In the genomic region with DNA sequence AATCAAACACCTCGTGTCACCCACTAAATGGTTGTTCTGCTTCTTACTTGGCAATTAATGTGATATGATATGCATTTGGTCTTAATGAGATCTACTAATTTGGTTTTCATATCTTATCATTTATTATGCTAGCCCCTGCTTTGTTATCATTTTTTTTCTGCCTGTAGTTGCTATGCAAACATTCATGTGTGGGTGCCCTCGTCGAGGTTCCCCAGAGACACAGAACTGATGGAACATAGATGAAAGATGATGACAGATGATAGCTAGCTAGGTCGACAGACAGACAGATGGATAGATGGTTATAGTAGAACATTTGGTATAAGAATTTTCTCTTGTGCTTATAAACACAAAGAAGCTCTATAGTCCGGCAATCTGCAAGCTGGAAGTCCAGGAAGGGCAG, we compare ENCODE assay signal across 22 mouse cellular contexts.
DNase-seq lines count a peak whose midpoint lies in the region; ATAC-seq and TF ChIP-seq lines count a peak whose summit lies in the region.
"Had no signal": no experiment of that assay in that cellular context is flagged by ENCODE, and none has a peak within 500 bp of the region (broad histone marks: within the 10 kb centered on the region; RNA-seq: fewer than 3 reads in every experiment).

No protein-coding gene starts in this region.

- 65% methylated on average over 5 of the region's 5 CpGs for WGBS in heart, adult 2 months
- WGBS in limb, embryonic 11.5 days, result 86% methylated on average over 5 of the region's 5 CpGs
- WGBS in limb, embryonic 10.5 days, result 87% methylated on average over 5 of the region's 5 CpGs

- ATAC-seq in limb, embryonic 11.5 days (ENCODE audit: insufficient number of reproducible peaks, low FRiP score, low TSS enrichment, low read depth), result no peak
- ATAC-seq: activated CD4-positive, CD25-positive, alpha-beta regulatory T cell, adult 4 months; CD4-positive, CD25-positive, alpha-beta regulatory T cell, adult 4 months; Patski had no signal

- H3K9me3 ChIP-seq in limb, embryonic 11.5 days (ENCODE audit: control insufficient read depth, low read length), result no peaks in the 10 kb centered on the region
- H3K9me3 ChIP-seq in limb, embryonic 10.5 days (replicated peaks), result no peaks in the 10 kb centered on the region

- no peak for TF ChIP-seq POLR2A in heart, adult 2 months (IDR thresholded peaks at IDR 0.05; ENCODE audit: insufficient read depth, low read depth, low read length)

- intact Hi-C loops in heart, adult 2 months (cut with DNase I), result no loop called here

- TF ChIP-seq CTCF in heart, adult 2 months (IDR thresholded peaks at IDR 0.05), result no peak
- no peak for TF ChIP-seq CTCF in layer of hippocampus, adult 2 months (conservative IDR thresholded peaks at IDR 0.05)

- no peak for TF ChIP-seq EP300 in heart, adult 2 months (IDR thresholded peaks at IDR 0.05; ENCODE audit: insufficient read depth, low read depth, low read length)

- no peak overlapping the region for H3K4me3 ChIP-seq in heart, adult 2 months
- H3K4me3 ChIP-seq in layer of hippocampus, adult 2 months, result no peak overlapping the region
- no peak overlapping the region for H3K4me3 ChIP-seq in limb, embryonic 11.5 days (ENCODE audit: low read depth, low read length)
- no peak overlapping the region for H3K4me3 ChIP-seq in limb, embryonic 10.5 days

- H3K4me1 ChIP-seq in heart, adult 2 months (ENCODE audit: control insufficient read depth, insufficient read depth, low read length), result no peaks in the 10 kb centered on the region
- no peaks in the 10 kb centered on the region for H3K4me1 ChIP-seq in limb, embryonic 11.5 days (ENCODE audit: control insufficient read depth, insufficient read depth, low read length)
- no peaks in the 10 kb centered on the region for H3K4me1 ChIP-seq in limb, embryonic 10.5 days

- no peak overlapping the region for H3K27ac ChIP-seq in heart, adult 2 months
- no peak overlapping the region for H3K27ac ChIP-seq in layer of hippocampus, adult 2 months
- H3K27ac ChIP-seq in limb, embryonic 11.5 days (replicated peaks; ENCODE audit: low read depth, low read length), result no peak overlapping the region
- H3K27ac ChIP-seq in limb, embryonic 10.5 days, result no peak overlapping the region

- peak; percentile 61 for DNase-seq in heart, adult 11 months
- no peak for DNase-seq in heart, adult 2 months
- peak; percentile 29 for DNase-seq in layer of hippocampus, adult 9-10 months (ENCODE audit: low spot score)
- no peak for DNase-seq in layer of hippocampus, adult 2 months (ENCODE audit: low spot score in 2 of 2)
- peak; percentile 20 for DNase-seq in layer of hippocampus, adult 9-11 months
- DNase-seq in layer of hippocampus, postnatal 10 days (ENCODE audit: low spot score in 2 of 2), result no peak
- DNase-seq in limb, embryonic 11.5 days (ENCODE audit: low spot score), result peak; percentile 0
- DNase-seq in limb, embryonic 10.5 days (ENCODE audit: low spot score), result no peak
- DNase-seq: adrenal gland, adult 2 months; adrenal gland, adult 8-10 months; adrenal gland, postnatal 10 days; adrenal gland, postnatal 14 days; adrenal gland, postnatal 25 days; adrenal gland, postnatal 36 days; B cell, adult 2 months; cerebellum, adult 11 months; cerebellum, adult 11-12 months had no signal

- no peak overlapping the region for H3K9ac ChIP-seq in heart, adult 2 months (ENCODE audit: low read depth, low read length)
- no peak overlapping the region for H3K9ac ChIP-seq in limb, embryonic 11.5 days (ENCODE audit: low read length)

- no peak overlapping the region for H3K4me2 ChIP-seq in limb, embryonic 11.5 days (ENCODE audit: low read depth, severe bottlenecking)

- no peaks in the 10 kb centered on the region for H3K27me3 ChIP-seq in heart, adult 2 months (ENCODE audit: control insufficient read depth, insufficient read depth, low read length)
- no peaks in the 10 kb centered on the region for H3K27me3 ChIP-seq in limb, embryonic 11.5 days (ENCODE audit: control insufficient read depth, insufficient read depth, low read length)
- H3K27me3 ChIP-seq in limb, embryonic 10.5 days (ENCODE audit: low read depth, poor library complexity, severe bottlenecking), result no peaks in the 10 kb centered on the region
- H3K27me3 ChIP-seq: CH12.LX, Patski had no signal

- H3K36me3 ChIP-seq in heart, adult 2 months (ENCODE audit: control insufficient read depth, insufficient read depth, low read length), result no peaks in the 10 kb centered on the region
- no peaks in the 10 kb centered on the region for H3K36me3 ChIP-seq in limb, embryonic 11.5 days (ENCODE audit: control insufficient read depth, insufficient read depth, low read length)
- H3K36me3 ChIP-seq in limb, embryonic 10.5 days, result no peaks in the 10 kb centered on the region
- H3K36me3 ChIP-seq: G1E had no signal

- H3K79me2 ChIP-seq in heart, adult 2 months (replicated peaks; ENCODE audit: control insufficient read depth, insufficient read depth, low read length), result no peaks in the 10 kb centered on the region

Comparison
In these comparisons a context has a peak if more than half of its experiments do, and no peak if none do; other contexts are left out.
1. DNase-seq: peak in heart, adult 11 months (single experiment), layer of hippocampus, adult 9-10 months (single experiment), layer of hippocampus, adult 9-11 months (single experiment) and limb, embryonic 11.5 days (single experiment); none in heart, adult 2 months (0 of 2), layer of hippocampus, adult 2 months (0 of 2), layer of hippocampus, postnatal 10 days (0 of 2) and limb, embryonic 10.5 days (single experiment).